In the genomic region with DNA sequence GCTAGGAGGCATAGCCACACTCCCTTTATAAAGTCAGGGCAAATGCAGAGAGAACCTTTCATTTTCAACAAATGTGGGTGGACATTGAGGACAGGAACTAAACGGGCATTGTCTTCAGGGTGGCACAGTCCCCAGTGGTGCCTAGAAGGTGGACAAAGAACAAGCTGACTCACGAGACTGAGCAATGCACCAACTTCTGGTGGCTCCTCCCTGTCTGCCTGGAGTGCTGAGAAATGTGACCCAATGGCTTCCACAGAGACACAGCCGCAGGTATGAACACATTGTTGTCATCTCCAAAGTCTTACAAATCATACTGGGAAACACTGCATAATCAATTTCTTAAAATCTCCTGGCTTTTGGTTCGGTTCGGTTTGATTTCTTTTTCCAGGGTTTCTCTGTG, we compare ENCODE assay signal across 10 mouse cellular contexts. TPM values are rescaled to one million over a fixed set of nuclear protein-coding genes. Genes with fewer than 3 reads are reported as not detected.
"Had no signal": no experiment of that assay in that cellular context is flagged by ENCODE, and none has a peak within 500 bp of the region (broad histone marks: within the 10 kb centered on the region; RNA-seq: fewer than 3 reads in every experiment).

No protein-coding gene starts in this region.

- H3K9ac ChIP-seq: limb, embryonic 12.5 days; liver, embryonic 13.5 days; liver, postnatal 0 days; lung, embryonic 15.5 days; midbrain, embryonic 12.5 days; neural tube, embryonic 15.5 days had no signal

- H3K4me3 ChIP-seq: layer of hippocampus, adult 2 months; limb, embryonic 12.5 days; liver, embryonic 13.5 days; lung, embryonic 15.5 days; midbrain, embryonic 12.5 days; neural tube, embryonic 15.5 days had no signal

- DNase-seq: liver, embryonic 13.5 days had no signal

- ATAC-seq: midbrain, embryonic 16.5 days had no signal

- H3K4me1 ChIP-seq: midbrain, embryonic 12.5 days; neural tube, embryonic 15.5 days had no signal

- H3K4me2 ChIP-seq: limb, embryonic 12.5 days; liver, embryonic 13.5 days; lung, embryonic 15.5 days; midbrain, embryonic 12.5 days; neural tube, embryonic 15.5 days had no signal

- H3K36me3 ChIP-seq: limb, embryonic 12.5 days; liver, embryonic 13.5 days; lung, embryonic 15.5 days; midbrain, embryonic 12.5 days; neural tube, embryonic 15.5 days had no signal

- H3K9me3 ChIP-seq: limb, embryonic 12.5 days; liver, embryonic 13.5 days; lung, embryonic 15.5 days; midbrain, embryonic 12.5 days; neural tube, embryonic 15.5 days had no signal

- H3K27me3 ChIP-seq: limb, embryonic 12.5 days; liver, embryonic 13.5 days; lung, embryonic 15.5 days; midbrain, embryonic 12.5 days; neural tube, embryonic 15.5 days had no signal

- H3K27ac ChIP-seq: kidney, postnatal 0 days; layer of hippocampus, adult 2 months; limb, embryonic 12.5 days; liver, embryonic 13.5 days; lung, embryonic 15.5 days; midbrain, embryonic 12.5 days; neural tube, embryonic 15.5 days had no signal

RNA-seq across cellular contexts. Expression of a gene that starts 22.3 kb away (rescaled TPM):
- total RNA-seq: megakaryocyte-erythroid progenitor cell, adult 5-6 weeks had no signal

RNA-seq across cellular contexts. Expression of a gene that starts 37.9 kb away (rescaled TPM):
- total RNA-seq: megakaryocyte-erythroid progenitor cell, adult 5-6 weeks had no signal
